Mouse (Mus musculus) G1E (cell line): ENCODE data around the gene Prom1.

ENCODE experiments used
- CTCF ChIP-seq: IDR thresholded peaks from 2 replicates; pipeline ENCODE4 v1.5.1; 2012; ENCODE audit warnings: low read depth, low read length, inconsistent platforms, mixed read lengths
- GATA1 ChIP-seq: IDR thresholded peaks from 2 replicates; pipeline ENCODE4 v1.6.1; 2012; ENCODE audit warnings: borderline replicate concordance, low read length, inconsistent platforms, mixed read lengths
- TAL1 ChIP-seq: conservative IDR thresholded peaks from 2 replicates; pipeline ENCODE4 v1.6.1; 2012; ENCODE audit warnings: low read depth, low read length, inconsistent platforms, mixed read lengths

GRCm38 (mm10) chr5:43982896-43983295 is 118.9 kb downstream of the Prom1 start:
- TF ChIP-seq CTCF (no peak), GATA1 (no peak), TAL1 (no peak)
